Mouse (Mus musculus): ENCODE data around the gene Gm3278. TPM values are rescaled to one million over a fixed set of nuclear protein-coding genes. Genes with fewer than 3 reads are reported as not detected.
"Not testable (repeated sequence)": the region's sequence is repeated elsewhere in the genome, so short reads cannot be mapped to it uniquely, and the experiment has no call there.

Gm3278 gene
- polyA plus RNA-seq (2016; fragmentation: Nextera tagmentation; extraction: Ambion mirVana) = not detected in 2 replicates

DNA sequence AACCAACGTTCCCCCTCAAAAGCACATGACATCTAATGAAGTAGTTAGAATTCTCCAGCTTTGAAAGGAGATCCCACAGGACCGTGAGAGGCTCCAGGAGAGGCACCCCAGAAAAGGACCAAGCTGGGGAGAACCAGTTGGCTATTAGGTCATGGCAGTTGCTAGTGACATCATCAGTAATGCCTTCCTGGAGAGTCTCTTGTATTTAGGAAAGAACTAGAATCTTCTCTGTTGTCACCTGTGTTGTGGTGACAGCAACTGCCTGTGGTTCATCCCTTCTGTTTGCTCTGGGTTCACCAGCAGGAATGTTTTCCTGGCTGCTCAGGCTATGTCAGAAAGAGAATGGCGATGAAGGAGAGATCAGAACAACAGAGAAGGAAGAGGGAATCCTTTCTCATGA lies at the start of gene Gm3278:
TSS of gene Gm3278 (plus strand) at position 301 of the 400 bp plus-strand sequence.
- not testable (repeated sequence) for H3K36me3 ChIP-seq; H3K4me2 ChIP-seq (replicated peaks); H3K9ac ChIP-seq (replicated peaks); H3K4me3 ChIP-seq; H3K9me3 ChIP-seq; ATAC-seq (ENCODE audit: low FRiP score, low read depth); H3K27ac ChIP-seq (replicated peaks); H3K27me3 ChIP-seq; H3K4me1 ChIP-seq
- 69% methylated on average over 1 of the region's 3 CpGs for WGBS

GRCm38 (mm10) chr14:4855299-4855980 lies 36.8 kb upstream of the Gm3278 start, which contains the start of gene Gm3264:
Gm3264 (plus strand) TSS chr14:4855576.
- not testable (repeated sequence) for H3K9me3 ChIP-seq; H3K36me3 ChIP-seq; H3K27me3 ChIP-seq; H3K27ac ChIP-seq (replicated peaks); H3K4me1 ChIP-seq; ATAC-seq (ENCODE audit: low FRiP score, low read depth)
- H3K9ac ChIP-seq (replicated peaks) = peak within 1 kb of the TSS; percentile 46; the same call in 1 of the 2 replicates
- peak within 1 kb of the TSS; percentile 44 for H3K4me3 ChIP-seq
- 6% methylated on average over 38 of the region's 59 CpGs for WGBS
- peak within 1 kb of the TSS; percentile 56 for H3K4me2 ChIP-seq (replicated peaks)

Other genes with a start within 250 kb of the Gm3278 start
- 0.22 TPM in 1 of 2 replicates, not detected in the other for gene Gm3239, start 228.2 kb upstream of the Gm3278 start, polyA plus RNA-seq (2016; fragmentation: Nextera tagmentation; extraction: Ambion mirVana)
- not detected in 2 replicates for gene Gm7876, start 183.2 kb upstream of the Gm3278 start, polyA plus RNA-seq (2016; fragmentation: Nextera tagmentation; extraction: Ambion mirVana)
- 0.55 and 0.68 TPM in 2 replicates for gene Gm3252, start 165.6 kb upstream of the Gm3278 start, polyA plus RNA-seq (2016; fragmentation: Nextera tagmentation; extraction: Ambion mirVana)
- gene Gm9602, start 116.1 kb upstream of the Gm3278 start, polyA plus RNA-seq (2016; fragmentation: Nextera tagmentation; extraction: Ambion mirVana) = not detected in 2 replicates
- gene Gm3269, start 54.3 kb upstream of the Gm3278 start, polyA plus RNA-seq (2016; fragmentation: Nextera tagmentation; extraction: Ambion mirVana) = not detected in 2 replicates
- gene Gm3264, start 36.8 kb upstream of the Gm3278 start, polyA plus RNA-seq (2016; fragmentation: Nextera tagmentation; extraction: Ambion mirVana) = 0.60 and 1.9 TPM in 2 replicates
- not detected in 2 replicates for gene Gm8297, start 91.5 kb downstream of the Gm3278 start, polyA plus RNA-seq (2016; fragmentation: Nextera tagmentation; extraction: Ambion mirVana)
- gene Gm3298, start 123.5 kb downstream of the Gm3278 start, polyA plus RNA-seq (2016; fragmentation: Nextera tagmentation; extraction: Ambion mirVana) = not detected in 2 replicates
- not detected in 2 replicates for gene 4930555G01Rik, start 158.2 kb downstream of the Gm3278 start, polyA plus RNA-seq (2016; fragmentation: Nextera tagmentation; extraction: Ambion mirVana)
- 3.0 and 3.5 TPM in 2 replicates for gene Gm8281, start 178.6 kb downstream of the Gm3278 start, polyA plus RNA-seq (2016; fragmentation: Nextera tagmentation; extraction: Ambion mirVana)
- not detected in 2 replicates for gene Gm8279, start 239.1 kb downstream of the Gm3278 start, polyA plus RNA-seq (2016; fragmentation: Nextera tagmentation; extraction: Ambion mirVana)

Measured in midbrain, embryonic 12.5 days (tissue).